8 mouse cellular contexts compared by ENCODE assay signal in genomic region chr1:132191786-132192680, GRCm38 (mm10). TPM values are rescaled to one million over a fixed set of nuclear protein-coding genes. Genes with fewer than 3 reads are reported as not detected.
DNase-seq lines count a peak whose midpoint lies in the region; ATAC-seq and TF ChIP-seq lines count a peak whose summit lies in the region.

No protein-coding gene starts in this region.

- TF ChIP-seq CTCF in cerebellum, adult 2 months (IDR thresholded peaks at IDR 0.05; ENCODE audit: borderline replicate concordance, insufficient read depth, low read depth, low read length), result peak; percentile 16; the same call in 1 of the 2 replicates

- DNase-seq in cerebellum, adult 2 months, result peak; percentile 11 to 28
- DNase-seq in lung, adult 18-20 months, result no peak
- DNase-seq in natural killer cell, adult 2 months (ENCODE audit: low spot score in 2 of 2), result no peak
- DNase-seq in spleen, adult 12 weeks (ENCODE audit: low spot score), result no peak

- WGBS in cerebellum, adult 2 months, result 49% methylated on average over 16 of the region's 16 CpGs
- 7% methylated on average over 16 of the region's 16 CpGs for WGBS in lung, embryonic 15.5 days
- WGBS in intestine, embryonic 16.5 days, result 8% methylated on average over 16 of the region's 16 CpGs
- WGBS in stomach, embryonic 14.5 days, result 9% methylated on average over 15 of the region's 16 CpGs

- H3K27me3 ChIP-seq in cerebellum, adult 2 months (ENCODE audit: control insufficient read depth, insufficient read depth, low read length), result 0 out of 2 replicates have a peak, but pooled peaks cover 1% of the 10 kb centered on the region
- H3K27me3 ChIP-seq in lung, embryonic 15.5 days, result peaks cover 73% of the 10 kb centered on the region
- peaks cover 56% of the 10 kb centered on the region for H3K27me3 ChIP-seq in intestine, embryonic 16.5 days (replicated peaks; ENCODE audit: control insufficient read depth, insufficient read depth, low read length)
- peaks cover 43% of the 10 kb centered on the region for H3K27me3 ChIP-seq in stomach, embryonic 14.5 days (ENCODE audit: control insufficient read depth, insufficient read depth, low read length)

- 0 out of 2 replicates have a peak, but pooled peaks cover 3% of the 10 kb centered on the region for H3K4me1 ChIP-seq in cerebellum, adult 2 months (ENCODE audit: control insufficient read depth, insufficient read depth, low read length)
- peaks cover 65% of the 10 kb centered on the region for H3K4me1 ChIP-seq in lung, embryonic 15.5 days
- peaks cover 23% of the 10 kb centered on the region for H3K4me1 ChIP-seq in intestine, embryonic 16.5 days (ENCODE audit: control insufficient read depth, insufficient read depth, low read length)
- H3K4me1 ChIP-seq in stomach, embryonic 14.5 days (ENCODE audit: control insufficient read depth, insufficient read depth, low read length), result peaks cover 11% of the 10 kb centered on the region; the same call in 1 of the 2 replicates

- H3K4me2 ChIP-seq in lung, embryonic 15.5 days, result peak overlapping the region; percentile 98
- H3K4me2 ChIP-seq in intestine, embryonic 16.5 days (ENCODE audit: low read depth, low read length), result peak overlapping the region; percentile 99; the same call in 1 of the 2 replicates
- H3K4me2 ChIP-seq in stomach, embryonic 14.5 days (replicated peaks; ENCODE audit: low read depth, low read length), result peak overlapping the region; percentile 99

- H3K9ac ChIP-seq in lung, embryonic 15.5 days, result peak overlapping the region; percentile 42
- 0 out of 2 replicates have a peak overlapping the region, but pooled peaks have one; percentile 29 for H3K9ac ChIP-seq in intestine, embryonic 16.5 days (ENCODE audit: low read depth, low read length)
- H3K9ac ChIP-seq in stomach, embryonic 14.5 days (replicated peaks; ENCODE audit: low read depth, low read length), result no peak overlapping the region

- H3K9me3 ChIP-seq in lung, embryonic 15.5 days, result no peaks in the 10 kb centered on the region
- H3K9me3 ChIP-seq in intestine, embryonic 16.5 days (ENCODE audit: control insufficient read depth, low read length), result no peaks in the 10 kb centered on the region
- H3K9me3 ChIP-seq in stomach, embryonic 14.5 days (ENCODE audit: control insufficient read depth, low read depth, low read length), result no peaks in the 10 kb centered on the region

- H3K36me3 ChIP-seq in lung, embryonic 15.5 days, result no peaks in the 10 kb centered on the region
- H3K36me3 ChIP-seq in intestine, embryonic 16.5 days (ENCODE audit: control insufficient read depth, insufficient read depth, low read length), result no peaks in the 10 kb centered on the region
- H3K36me3 ChIP-seq in stomach, embryonic 14.5 days (ENCODE audit: control insufficient read depth, insufficient read depth, low read length), result no peaks in the 10 kb centered on the region

- no peak overlapping the region for H3K27ac ChIP-seq in cerebellum, adult 2 months (ENCODE audit: insufficient read depth, low read length)
- H3K27ac ChIP-seq in lung, embryonic 15.5 days, result peak overlapping the region; percentile 94
- no peak overlapping the region for H3K27ac ChIP-seq in intestine, embryonic 16.5 days (ENCODE audit: low read length)
- no peak overlapping the region for H3K27ac ChIP-seq in stomach, embryonic 14.5 days (ENCODE audit: low read length)

- no peak for TF ChIP-seq POLR2A in cerebellum, adult 2 months (IDR thresholded peaks at IDR 0.05; ENCODE audit: borderline replicate concordance, insufficient read depth, low read length)

- H3K4me3 ChIP-seq in cerebellum, adult 2 months (replicated peaks; ENCODE audit: insufficient read depth, low read depth, low read length), result peak overlapping the region; percentile 53
- H3K4me3 ChIP-seq in lung, embryonic 15.5 days, result peak overlapping the region; percentile 62
- peak overlapping the region; percentile 64; the same call in 1 of the 2 replicates for H3K4me3 ChIP-seq in intestine, embryonic 16.5 days (ENCODE audit: low read length)
- peak overlapping the region; percentile 53; the same call in 1 of the 2 replicates for H3K4me3 ChIP-seq in stomach, embryonic 14.5 days (ENCODE audit: low read depth, low read length)

- ATAC-seq in cerebellum, adult (ENCODE audit: insufficient number of reproducible peaks, low FRiP score, low TSS enrichment), result no peak
- peak; percentile 36; the same call in 1 of the 2 replicates for ATAC-seq in lung, embryonic 15.5 days (ENCODE audit: borderline replicate concordance, extremely low read depth, low FRiP score, low TSS enrichment)
- ATAC-seq in intestine, embryonic 16.5 days, result no peak
- ATAC-seq in stomach, embryonic 14.5 days (ENCODE audit: insufficient number of reproducible peaks, insufficient read depth, low FRiP score, low read depth), result no peak

RNA-seq across cellular contexts. Expression of gene AC124108.1, which starts 0.8 kb away (rescaled TPM):
- 3.2 and 3.6 TPM in 2 replicates for polyA plus RNA-seq in cerebellum, adult 2 months (2012; rRNA removed)
- polyA plus RNA-seq in lung, embryonic 15.5 days (2015; fragmentation: Nextera tagmentation; extraction: Ambion mirVana), result 0.52 and 0.69 TPM in 2 replicates
- 0.04 and 0.07 TPM in 2 replicates for polyA plus RNA-seq in intestine, embryonic 16.5 days (2015; fragmentation: Nextera tagmentation; extraction: Ambion mirVana)
- polyA plus RNA-seq in stomach, embryonic 14.5 days (2014; fragmentation: Nextera tagmentation; extraction: Ambion mirVana), result 0.06 and 0.27 TPM in 2 replicates

RNA-seq across cellular contexts. Expression of gene Lemd1, which starts 0.8 kb away (rescaled TPM):
- 7.1 and 7.6 TPM in 2 replicates for polyA plus RNA-seq in cerebellum, adult 2 months (2012; rRNA removed)
- polyA plus RNA-seq in lung, embryonic 15.5 days (2015; fragmentation: Nextera tagmentation; extraction: Ambion mirVana), result 1.7 and 2.0 TPM in 2 replicates
- polyA plus RNA-seq in intestine, embryonic 16.5 days (2015; fragmentation: Nextera tagmentation; extraction: Ambion mirVana), result not detected in 2 replicates
- polyA plus RNA-seq in stomach, embryonic 14.5 days (2014; fragmentation: Nextera tagmentation; extraction: Ambion mirVana), result 0.27 TPM in 1 of 2 replicates, not detected in the other

RNA-seq across cellular contexts. Expression of gene Gm10188, which starts 37.5 kb away (rescaled TPM):
- polyA plus RNA-seq in cerebellum, adult 2 months (2012; rRNA removed), result not detected in 2 replicates
- not detected in 2 replicates for polyA plus RNA-seq in lung, embryonic 15.5 days (2015; fragmentation: Nextera tagmentation; extraction: Ambion mirVana)
- not detected in 2 replicates for polyA plus RNA-seq in intestine, embryonic 16.5 days (2015; fragmentation: Nextera tagmentation; extraction: Ambion mirVana)
- polyA plus RNA-seq in stomach, embryonic 14.5 days (2014; fragmentation: Nextera tagmentation; extraction: Ambion mirVana), result not detected in 2 replicates

RNA-seq across cellular contexts. Expression of gene Cdk18, which starts 52.5 kb away (rescaled TPM):
- polyA plus RNA-seq in cerebellum, adult 2 months (2012; rRNA removed), result 32.1 and 35.8 TPM in 2 replicates
- polyA plus RNA-seq in lung, embryonic 15.5 days (2015; fragmentation: Nextera tagmentation; extraction: Ambion mirVana), result 6.5 and 7.7 TPM in 2 replicates
- polyA plus RNA-seq in intestine, embryonic 16.5 days (2015; fragmentation: Nextera tagmentation; extraction: Ambion mirVana), result 16.9 and 20.2 TPM in 2 replicates
- 3.9 and 5.5 TPM in 2 replicates for polyA plus RNA-seq in stomach, embryonic 14.5 days (2014; fragmentation: Nextera tagmentation; extraction: Ambion mirVana)

Comparison
In these comparisons a context has a peak if more than half of its experiments do, and no peak if none do; other contexts are left out.
1. DNase-seq: peak in cerebellum, adult 2 months (2 of 2); none in lung, adult 18-20 months (0 of 2), natural killer cell, adult 2 months (0 of 2) and spleen, adult 12 weeks (single experiment).
2. Peak in every context shown above with its lines, with median percentiles within 50 percentile points of each other: H3K4me3 ChIP-seq and H3K4me2 ChIP-seq.